Mouse (Mus musculus): ENCODE measurements around the gene Gm11487. TPM values are rescaled to one million over a fixed set of nuclear protein-coding genes. Genes with fewer than 3 reads are reported as not detected.

Gm11487 gene
- not detected for total RNA-seq (2023)

DNA sequence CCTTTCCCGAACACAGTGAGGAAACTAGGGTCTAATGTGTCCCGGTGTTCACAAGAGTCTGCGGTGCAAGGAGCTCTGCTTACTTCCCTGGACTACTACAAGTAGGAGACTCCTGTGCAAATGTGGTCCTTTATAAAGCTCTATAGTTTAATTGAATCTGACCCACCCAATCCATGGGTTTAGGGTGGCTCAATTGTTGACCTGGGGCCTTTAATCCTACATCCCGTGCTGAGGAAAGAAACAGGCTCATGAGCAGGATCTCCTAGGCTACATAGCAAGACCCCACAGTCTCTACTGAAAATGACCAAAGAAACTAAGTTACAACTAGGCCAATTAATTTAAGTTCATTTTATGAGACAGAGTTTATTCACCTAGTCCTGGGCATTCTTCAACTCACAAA lies at the start of gene Gm11487:
Gm11487 (minus strand) TSS at position 101 of the 400 bp plus-strand sequence.

Other genes starting within 250 kb of the Gm11487 start
- not detected for gene Gm11238, start 202.8 kb upstream of the Gm11487 start, total RNA-seq (2023)
- gene Gm11237, start 217.9 kb upstream of the Gm11487 start, total RNA-seq (2023) = not detected
- not detected for gene Gm11236, start 233.0 kb upstream of the Gm11487 start, total RNA-seq (2023)

Measured in neutrophil, adult 83 days (primary cell).